Mouse (Mus musculus) MEL (cell line): ENCODE data around the gene Osmr. TPM values are rescaled to one million over a fixed set of nuclear protein-coding genes. Genes with fewer than 3 reads are reported as not detected.

Experiments used
- DNase-seq: peaks from one replicate; pipeline ENCODE4 v3.0.0; 2011; ENCODE audit warnings: low read depth, low spot score
- H3K27ac ChIP-seq: 2 replicates; pipeline ENCODE4 v1.5.1; 2012; ENCODE audit warnings: low read depth, mild to moderate bottlenecking, control low read depth, low read length, moderate library complexity; ENCODE audit not compliant: control insufficient read depth
- H3K27me3 ChIP-seq, 2 experiments: fragments of 150-350 bp in 1 of 2; sonication (generic) in 1 of 2; 2 replicates each; pipeline ENCODE4 v1.6.1; 2012; ENCODE audit warnings: low read length in 2 of 2, mild to moderate bottlenecking in 2 of 2, improper control_type of control experiment in 1 of 2, moderate library complexity in 1 of 2; ENCODE audit not compliant: insufficient read depth in 2 of 2, control insufficient read depth in 1 of 2
- H3K36me3 ChIP-seq, 2 experiments: 2 replicates each; pipeline ENCODE4 v1.6.1; 2012 to 2014; ENCODE audit warnings: low read length in 2 of 2, improper control_type of control experiment in 1 of 2, inconsistent platforms in 1 of 2, mild to moderate bottlenecking in 1 of 2; ENCODE audit not compliant: insufficient read depth in 2 of 2, control insufficient read depth in 1 of 2
- H3K4me1 ChIP-seq, 2 experiments: fragments of 150-350 bp in 1 of 2; sonication (generic) in 1 of 2; 2 replicates each; pipeline ENCODE4 v1.6.1; 2012; ENCODE audit warnings: low read length in 2 of 2, improper control_type of control experiment in 1 of 2, mild to moderate bottlenecking in 1 of 2; ENCODE audit not compliant: insufficient read depth in 2 of 2, control insufficient read depth in 1 of 2
- H3K4me3 ChIP-seq, 2 experiments: fragments of 150-350 bp in 1 of 2; sonication (generic) in 1 of 2; 2 replicates each; pipeline ENCODE4 v1.5.1; 2012; ENCODE audit warnings: low read depth in 2 of 2, low read length in 2 of 2, mild to moderate bottlenecking in 2 of 2, moderate library complexity in 2 of 2, control low read depth in 1 of 2, improper control_type of control experiment in 1 of 2; ENCODE audit not compliant: control insufficient read depth in 1 of 2, insufficient read depth in 1 of 2
- H3K79me2 ChIP-seq: 2 replicates; pipeline ENCODE4 v1.6.1; 2012; ENCODE audit warnings: mild to moderate bottlenecking, low read length, moderate library complexity; ENCODE audit not compliant: control insufficient read depth, poor library complexity, insufficient read depth
- H3K9ac ChIP-seq: 2 replicates; pipeline ENCODE4 v1.6.1; 2012; ENCODE audit warnings: low read depth, mild to moderate bottlenecking, control low read depth, low read length, moderate library complexity; ENCODE audit not compliant: control insufficient read depth, poor library complexity, severe bottlenecking
- H3K9me3 ChIP-seq: fragments of 150-350 bp; sonication (generic); replicated peaks from 2 replicates; pipeline ENCODE4 v1.6.1; 2012; ENCODE audit warnings: mild to moderate bottlenecking, low read length, improper control_type of control experiment, moderate library complexity; ENCODE audit not compliant: insufficient read depth
- BHLHE40 ChIP-seq: IDR thresholded peaks from 2 replicates; pipeline ENCODE4 v1.6.1; 2012; ENCODE audit warnings: low read depth, mild to moderate bottlenecking, inconsistent platforms, low read length, improper control_type of control experiment, borderline replicate concordance
- CHD2 ChIP-seq: IDR thresholded peaks from 2 replicates; pipeline ENCODE4 v1.6.1; 2011; ENCODE audit warnings: low read length, improper control_type of control experiment
- E2F4 ChIP-seq: IDR thresholded peaks from 2 replicates; pipeline ENCODE4 v1.6.1; 2011; ENCODE audit warnings: low read depth, low read length, improper control_type of control experiment, borderline replicate concordance
- ELF1 ChIP-seq: IDR thresholded peaks from 2 replicates; pipeline ENCODE4 v1.6.1; 2014; ENCODE audit warnings: low read depth, mild to moderate bottlenecking, inconsistent platforms, low read length, improper control_type of control experiment, moderate library complexity
- ETS1 ChIP-seq: IDR thresholded peaks from 2 replicates; pipeline ENCODE4 v1.6.1; 2012; ENCODE audit warnings: low read depth, mild to moderate bottlenecking, inconsistent platforms, low read length, improper control_type of control experiment, moderate library complexity
- KAT2A ChIP-seq: conservative IDR thresholded peaks from 2 replicates; pipeline ENCODE4 v1.6.1; 2012; ENCODE audit warnings: low read depth, low read length, improper control_type of control experiment, inconsistent platforms
- MXI1 ChIP-seq: IDR thresholded peaks from 2 replicates; pipeline ENCODE4 v1.6.1; 2011; ENCODE audit warnings: mild to moderate bottlenecking, low read depth, low read length, improper control_type of control experiment
- MYC ChIP-seq: IDR thresholded peaks from 2 replicates; pipeline ENCODE4 v1.6.1; 2011; ENCODE audit warnings: low read depth, mild to moderate bottlenecking, low read length, improper control_type of control experiment, moderate library complexity
- POLR2A ChIP-seq, 2 experiments: IDR thresholded peaks; 2 replicates each; pipeline ENCODE4 v1.6.1; 2011 to 2012; ENCODE audit warnings: low read length in 2 of 2, mild to moderate bottlenecking in 2 of 2, control low read depth in 1 of 2, improper control_type of control experiment in 1 of 2, low read depth in 1 of 2, moderate library complexity in 1 of 2; ENCODE audit not compliant: control insufficient read depth in 1 of 2, insufficient read depth in 1 of 2, poor library complexity in 1 of 2
- POLR2AphosphoS2 ChIP-seq: IDR thresholded peaks from 2 replicates; pipeline ENCODE4 v1.6.1; 2011; ENCODE audit warnings: low read length, improper control_type of control experiment
- POLR2AphosphoS5 ChIP-seq: IDR thresholded peaks from 2 replicates; pipeline ENCODE4 v1.6.1; 2012; ENCODE audit warnings: low read depth, borderline replicate concordance, mild to moderate bottlenecking, inconsistent platforms, low read length, moderate library complexity, mixed read lengths
- RAD21 ChIP-seq: IDR thresholded peaks from 2 replicates; pipeline ENCODE4 v1.6.1; 2011; ENCODE audit warnings: mild to moderate bottlenecking, low read depth, low read length, improper control_type of control experiment
- USF1 ChIP-seq: IDR thresholded peaks from 2 replicates; pipeline ENCODE4 v1.6.1; 2014; ENCODE audit warnings: low read depth, mild to moderate bottlenecking, inconsistent platforms, low read length, improper control_type of control experiment, moderate library complexity
- ZC3H11A ChIP-seq: IDR thresholded peaks from 2 replicates; pipeline ENCODE4 v1.6.1; 2012; ENCODE audit warnings: low read depth, mild to moderate bottlenecking, inconsistent platforms, low read length, improper control_type of control experiment
- polyA plus RNA-seq, 2 experiments: library from polyadenylated mRNA; stranded (reverse) in 1 of 2; unstranded in 1 of 2; fragments of >175 nt in 1 of 2; fragments of >200 nt in 1 of 2; gene quantifications; 2 replicates each; pipeline versions ENCODE4 v1.2.1 to v1.2.4; 2012; ENCODE audit warnings: low replicate concordance in 2 of 2, low read depth in 1 of 2; ENCODE audit not compliant: insufficient read length in 2 of 2, insufficient read depth in 1 of 2, missing spikeins in 1 of 2
- total RNA-seq: library from RNA; depleted of rRNA; stranded (reverse); fragments of 300-350 nt; gene quantifications from 2 replicates; pipeline ENCODE4 v1.2.3, GENCODE M21; 2012

The Osmr gene
- total and polyA plus RNA-seq, 3 experiments: not detected

GRCm38 (mm10) chr15:6861617-6862016, 13.2 kb downstream of the Osmr start:
- Histone ChIP-seq H3K4me3 (no peak overlapping the region), H3K27ac (no peak overlapping the region), H3K27me3 (peaks cover 0 to 3% of the 10 kb centered on the region in 2 experiments; a peak in 2 of 4 replicates), H3K4me1 (no peaks in the 10 kb centered on the region), H3K79me2 (no peaks in the 10 kb centered on the region), H3K36me3 (no peaks in the 10 kb centered on the region), H3K9me3 (no peaks in the 10 kb centered on the region), H3K9ac (no peak overlapping the region)
- no peak for DNase-seq
- TF ChIP-seq E2F4 (no peak), KAT2A (no peak)

- no peaks in the 10 kb centered on the region for H3K79me2 ChIP-seq
- no peak overlapping the region for H3K4me3 ChIP-seq
- no peaks in the 10 kb centered on the region for H3K4me1 ChIP-seq
- H3K9ac ChIP-seq: no peak overlapping the region
- no peaks in the 10 kb centered on the region for H3K9me3 ChIP-seq
- no peak for DNase-seq
- no peak overlapping the region for H3K27ac ChIP-seq
- TF ChIP-seq MXI1: no peak
- no peak for TF ChIP-seq CHD2
- TF ChIP-seq ELF1: no peak
- no peak for TF ChIP-seq ZC3H11A
- TF ChIP-seq MYC: no peak
- no peak for TF ChIP-seq KAT2A
- TF ChIP-seq ETS1: no peak
- no peak for TF ChIP-seq POLR2AphosphoS5
- no peak for TF ChIP-seq POLR2AphosphoS2
- no peak for TF ChIP-seq POLR2A (IDR thresholded peaks at IDR 0.05; ENCODE audit: control insufficient read depth in 1 of 2, insufficient read depth in 1 of 2, low read depth in 1 of 2, low read length in 2 of 2, poor library complexity in 1 of 2)
- TF ChIP-seq USF1: no peak
- TF ChIP-seq BHLHE40: no peak
- TF ChIP-seq, all 39 proteins: peak for 0
- H3K27me3 ChIP-seq: peaks cover 0 to 3% of the 10 kb centered on the region in 2 experiments; a peak in 2 of 4 replicates
- H3K36me3 ChIP-seq: no peaks in the 10 kb centered on the region
Measured at GRCm38 (mm10) chr15:6859781-6860180, 15.0 kb downstream of the Osmr start.

DNA sequence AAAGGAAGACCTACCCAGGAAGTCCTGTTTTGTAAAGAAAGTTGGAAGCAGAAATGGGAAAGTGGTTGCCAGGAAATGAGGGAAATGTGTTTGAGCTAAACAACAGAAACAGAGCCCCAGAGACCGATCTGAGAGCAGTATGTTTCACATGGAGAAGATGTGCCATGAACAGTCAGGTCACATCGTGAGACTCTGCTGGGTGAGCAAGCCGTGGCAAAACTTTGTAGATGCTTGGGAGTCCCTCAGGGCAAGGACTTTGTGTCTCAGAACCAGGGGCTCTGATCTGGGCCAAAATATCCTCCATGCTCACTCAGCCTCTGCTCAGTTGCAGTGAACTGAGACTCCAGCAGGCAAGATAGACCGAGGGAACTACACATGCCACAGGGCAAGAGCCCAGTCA, 15.9 kb downstream of the Osmr start:
- Histone ChIP-seq H3K4me3 (no peak overlapping the region), H3K27ac (no peak overlapping the region), H3K4me1 (no peaks in the 10 kb centered on the region), H3K36me3 (no peaks in the 10 kb centered on the region), H3K79me2 (no peaks in the 10 kb centered on the region)
- TF ChIP-seq POLR2AphosphoS5: no peak
- no peak for TF ChIP-seq BHLHE40
- TF ChIP-seq RAD21: no peak
- TF ChIP-seq, all 39 proteins: peak for 0
- no peaks in the 10 kb centered on the region for H3K9me3 ChIP-seq
- peaks cover 0 to 3% of the 10 kb centered on the region in 2 experiments; a peak in 2 of 4 replicates for H3K27me3 ChIP-seq
- no peak for DNase-seq
- H3K9ac ChIP-seq: no peak overlapping the region
